Mouse (Mus musculus): ENCODE measurements around the gene Tdp2. TPM values are rescaled to one million over a fixed set of nuclear protein-coding genes. Genes with fewer than 3 reads are reported as not detected.
"Not testable (repeated sequence)": the region's sequence is repeated elsewhere in the genome, so short reads cannot be mapped to it uniquely, and the experiment has no call there.

Gene Tdp2
- total RNA-seq, 2 experiments from 2014 or later: 17.9 to 20.8 TPM

DNA sequence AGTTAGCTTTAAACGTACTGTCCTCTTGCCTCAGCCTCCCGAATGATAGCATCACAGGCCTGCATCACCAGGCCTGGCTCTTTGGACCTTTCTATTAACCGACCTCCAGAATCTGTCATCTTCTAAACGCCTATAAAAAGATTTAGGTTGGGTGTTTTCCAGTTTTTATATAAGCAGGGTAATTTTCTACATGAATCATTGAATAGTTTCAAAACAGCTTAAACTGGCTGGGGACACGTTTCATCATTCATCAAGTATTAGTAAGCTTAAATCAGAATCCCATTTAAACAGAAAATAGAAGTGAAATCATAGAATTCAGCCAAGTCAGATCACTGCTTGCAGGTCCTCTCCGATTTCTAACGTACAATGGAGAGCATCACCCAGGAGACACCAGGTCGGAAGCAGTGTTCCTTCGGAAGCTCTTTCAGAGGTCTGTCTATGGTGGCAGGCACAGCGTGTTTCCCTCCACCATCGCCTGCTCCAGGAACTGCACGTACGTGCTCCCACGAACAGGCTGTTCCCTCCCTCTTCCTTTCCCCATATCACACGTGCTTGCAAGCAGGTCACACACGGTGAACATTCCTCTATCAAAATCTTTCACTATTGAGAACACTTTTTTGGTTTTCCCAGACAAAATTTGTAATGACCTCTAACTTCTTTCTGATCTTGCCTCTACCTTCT lies 8.7 kb upstream of the Tdp2 start:
- DNase-seq (ENCODE audit: low spot score in 2 of 2): peak in 1 of 2 experiments; percentile 22
- intact Hi-C loops (cut with DNase I): no loop called here

GRCm38 (mm10) chr13:24824647-24825046 lies 6.8 kb upstream of the Tdp2 start:
- DNase-seq (ENCODE audit: low spot score in 2 of 2): no peak
- intact Hi-C loops (cut with DNase I): no loop called here

DNA sequence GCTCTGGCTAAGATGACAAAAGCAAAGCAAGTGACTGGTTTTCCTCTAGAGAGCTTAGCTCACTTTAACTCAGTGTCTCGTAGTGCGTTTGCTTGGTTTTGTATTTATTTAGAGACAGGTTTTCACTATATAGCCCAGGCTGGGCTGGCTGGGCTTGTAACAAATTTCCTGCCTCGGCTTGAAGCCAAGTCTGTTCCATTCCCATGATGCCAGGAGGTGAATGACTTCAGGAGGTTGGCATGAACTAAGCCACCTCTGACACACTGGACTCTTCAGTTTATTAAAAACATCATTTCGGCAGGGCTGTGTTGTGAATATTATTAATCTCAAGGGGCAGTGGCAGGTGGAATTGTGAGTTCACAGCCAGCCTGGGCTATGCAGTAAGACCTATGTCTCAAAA lies 5.9 kb upstream of the Tdp2 start:
- DNase-seq (ENCODE audit: low spot score in 2 of 2): no peak
- intact Hi-C loops (cut with DNase I): no loop called here

GRCm38 (mm10) chr13:24826116-24826515 lies 5.4 kb upstream of the Tdp2 start:
- no peak for DNase-seq (ENCODE audit: low spot score in 2 of 2)
- intact Hi-C loops (cut with DNase I): no loop called here

- intact Hi-C loops (cut with DNase I): loop anchor here (1.0 to 2.0 kb wide), 2 partner anchors 14 to 30 kb away; partner anchors contain the start of genes BC005537 and D130043K22Rik
- DNase-seq (ENCODE audit: low spot score in 2 of 2): no peak
These were observed 625 bp upstream of the Tdp2 start for GRCm38 (mm10) chr13:24830756-24831352.

DNA sequence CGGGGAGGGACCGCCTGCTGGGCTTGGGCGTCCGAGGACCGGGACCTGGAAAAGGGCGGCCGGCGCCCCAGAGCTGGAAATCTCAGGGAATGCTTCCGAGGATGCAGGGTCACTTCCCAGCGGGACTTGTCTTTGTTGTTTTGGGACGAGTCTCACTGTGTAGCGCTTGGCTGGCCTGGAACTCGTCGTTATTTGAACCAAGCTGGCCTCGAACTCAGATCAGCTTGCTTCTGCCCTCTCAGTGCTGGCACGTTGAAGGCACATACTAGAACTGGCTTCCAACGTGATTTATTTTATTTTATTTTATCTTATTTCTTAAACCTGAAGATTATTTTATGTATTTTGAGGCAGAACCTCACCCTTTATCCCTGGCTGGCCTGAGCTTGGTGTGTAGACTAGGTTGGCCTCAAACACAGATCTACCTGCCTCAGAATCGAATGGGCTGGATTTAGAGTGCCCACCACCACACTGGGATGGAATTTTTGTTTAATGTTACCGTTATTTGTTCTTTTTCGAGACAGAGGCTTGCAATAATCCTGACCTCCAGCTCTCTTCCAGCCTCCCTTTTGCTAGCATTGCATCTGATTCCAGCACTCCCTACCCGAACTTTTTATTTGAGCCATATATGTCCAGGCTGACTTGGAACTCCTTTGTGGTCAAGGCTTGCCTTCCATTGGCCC lies 792 bp downstream of the Tdp2 start:
- no peak for DNase-seq (ENCODE audit: low spot score in 2 of 2)
- intact Hi-C loops (cut with DNase I): no loop called here

DNA sequence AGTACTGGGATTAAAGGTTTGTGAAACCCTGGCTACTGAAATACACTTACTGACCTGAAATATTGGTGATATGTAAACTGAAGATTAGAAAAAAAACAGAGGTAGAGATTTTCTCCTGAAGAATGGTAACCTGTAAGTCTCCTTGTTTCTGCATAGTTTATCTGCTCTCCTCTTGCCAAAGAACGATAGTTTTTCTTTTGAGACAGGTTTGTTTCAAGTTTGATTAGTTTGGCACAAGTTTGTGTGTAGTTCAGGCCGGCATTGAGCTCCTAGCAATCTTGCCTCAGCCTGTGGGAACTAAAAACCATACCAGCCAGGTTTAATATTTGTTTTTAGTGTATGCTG lies 1.3 kb downstream of the Tdp2 start:
- DNase-seq (ENCODE audit: low spot score in 2 of 2): no peak
- intact Hi-C loops (cut with DNase I): no loop called here

DNA sequence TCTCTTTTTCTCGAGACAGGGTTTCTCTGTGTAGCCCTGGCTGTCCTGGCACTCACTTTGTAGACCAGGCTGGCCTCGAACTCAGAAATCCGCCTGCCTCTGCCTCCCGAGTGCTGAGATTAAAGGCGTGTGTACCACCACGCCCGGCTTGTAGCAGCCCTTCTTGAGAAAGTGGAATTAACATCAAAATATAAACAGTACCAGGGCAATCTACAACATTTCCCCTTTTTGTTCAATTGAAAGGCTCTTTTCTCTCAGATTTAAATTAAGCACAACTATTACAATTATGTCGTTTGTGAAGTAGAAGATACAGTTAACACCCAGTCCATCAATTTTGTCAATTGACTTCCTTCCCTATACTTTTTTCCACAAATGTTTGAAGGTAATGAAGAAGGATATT lies 6.3 kb downstream of the Tdp2 start:
- intact Hi-C loops (cut with DNase I): not testable (repeated sequence)

GRCm38 (mm10) chr13:24839831-24840230 lies 8.4 kb downstream of the Tdp2 start:
- no peak for DNase-seq (ENCODE audit: low spot score in 2 of 2)
- intact Hi-C loops (cut with DNase I): no loop called here

More for the DNA sequence above, 6.3 kb downstream of the Tdp2 start:
- DNase-seq (ENCODE audit: low spot score in 2 of 2): not testable (repeated sequence)

GRCm38 (mm10) chr13:24841702-24842101 lies 10.2 kb downstream of the Tdp2 start:
- intact Hi-C loops (cut with DNase I): no loop called here
- DNase-seq (ENCODE audit: low spot score in 2 of 2): no peak

DNA sequence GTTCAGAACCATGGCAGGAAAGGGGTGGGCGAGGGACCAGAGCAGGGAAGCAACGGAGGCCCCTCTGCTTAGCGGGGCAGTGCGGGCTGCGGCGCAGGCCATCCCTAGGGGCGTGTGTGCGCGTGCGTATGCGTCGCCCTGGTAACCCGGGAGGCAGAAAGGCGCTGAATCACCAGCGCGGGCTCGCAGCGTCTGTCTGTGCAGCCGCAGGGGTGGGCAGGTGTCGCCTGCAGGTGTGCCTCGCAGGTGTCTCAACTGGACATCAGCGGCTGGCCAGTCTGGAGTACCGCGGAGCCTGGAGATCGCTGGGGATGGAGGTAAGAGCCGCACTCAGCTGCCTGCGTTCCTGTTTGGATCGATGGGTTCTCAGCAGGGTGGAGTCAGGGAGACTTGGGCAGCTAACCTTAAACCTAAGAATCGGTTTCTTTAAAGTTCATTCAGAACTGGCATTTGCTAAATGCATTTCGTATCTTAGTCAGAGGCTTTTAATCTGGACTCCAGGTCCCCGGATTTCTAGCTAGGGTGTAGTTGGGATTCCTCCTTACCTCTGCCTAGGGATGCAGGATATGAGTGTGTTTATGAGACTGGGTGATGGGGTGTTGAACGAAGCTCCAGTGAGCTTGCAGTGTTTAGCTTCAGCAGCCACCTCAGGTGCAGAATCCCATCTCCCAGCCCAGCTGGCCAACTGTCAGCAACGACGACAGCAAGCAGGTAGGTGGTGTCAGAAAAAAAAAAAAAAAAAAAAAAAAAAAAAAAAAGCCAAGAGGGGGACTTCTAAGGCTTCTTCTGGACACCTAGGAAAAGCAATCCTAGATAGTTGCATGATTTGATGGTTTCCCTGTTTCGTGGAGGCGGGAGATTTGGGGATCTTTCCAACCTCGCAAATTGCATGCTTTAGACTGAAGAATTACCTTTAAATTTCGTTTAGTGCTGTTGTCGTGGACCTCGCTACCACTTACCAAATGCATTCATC lies 13.8 kb downstream of the Tdp2 start, which contains the start of gene D130043K22Rik:
Gene D130043K22Rik (plus strand): TSS at position 153 of the 973 bp plus-strand sequence.
- DNase-seq (ENCODE audit: low spot score in 2 of 2): peak; percentile 79 to 82
- intact Hi-C loops (cut with DNase I): loop anchor here (2.0 kb wide), 1 partner anchor 14 kb away; the partner anchor contains the start of genes Acot13 and Tdp2

DNA sequence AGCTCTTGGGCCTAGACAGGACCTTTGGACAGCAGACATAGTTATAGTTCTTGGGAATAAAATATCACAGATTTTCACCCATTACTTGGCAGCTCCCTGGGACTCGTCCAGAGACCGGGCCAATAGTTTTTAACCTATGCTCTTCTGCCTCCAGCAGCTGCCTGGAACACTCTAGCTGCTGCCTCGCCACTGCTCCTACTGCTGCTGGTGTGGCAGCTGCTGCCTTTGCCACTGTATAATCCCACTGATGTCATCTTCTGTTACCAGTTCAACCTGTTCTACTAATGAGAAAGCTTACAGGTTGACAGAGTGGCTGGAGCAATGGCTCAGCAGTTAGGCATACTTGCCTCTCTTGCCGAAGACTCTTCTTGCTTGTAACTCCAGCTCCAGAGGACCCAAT lies 17.8 kb downstream of the Tdp2 start:
- no peak for DNase-seq (ENCODE audit: low spot score in 2 of 2)
- intact Hi-C loops (cut with DNase I): no loop called here

- intact Hi-C loops (cut with DNase I): no loop called here
- DNase-seq (ENCODE audit: low spot score in 2 of 2): no peak
These were observed 20.5 kb downstream of the Tdp2 start for GRCm38 (mm10) chr13:24851989-24852388.

DNA sequence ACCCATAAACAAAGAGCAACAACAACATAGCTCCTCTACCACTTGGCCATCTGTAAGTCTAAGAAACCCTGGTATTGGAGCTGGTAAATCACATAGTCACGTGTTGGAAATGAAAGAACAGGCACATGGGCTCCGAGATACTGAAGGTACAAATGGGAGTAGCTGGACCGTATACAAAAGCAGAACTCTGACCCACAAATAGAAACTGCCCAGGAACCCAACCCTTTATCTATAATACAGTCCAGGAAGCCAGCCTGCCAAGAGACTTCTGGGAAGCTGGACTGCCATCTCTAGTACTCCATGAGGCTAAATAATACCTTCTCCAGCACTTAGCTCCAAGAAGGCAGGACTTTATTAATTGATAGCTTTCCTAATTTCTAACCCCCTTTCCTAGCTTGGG lies 21.1 kb downstream of the Tdp2 start:
- intact Hi-C loops (cut with DNase I): no loop called here
- no peak for DNase-seq (ENCODE audit: low spot score in 2 of 2)

GRCm38 (mm10) chr13:24859115-24859514 lies 27.6 kb downstream of the Tdp2 start:
- intact Hi-C loops (cut with DNase I): no loop called here
- no peak for DNase-seq (ENCODE audit: low spot score in 2 of 2)

- intact Hi-C loops (cut with DNase I): no loop called here
- no peak for DNase-seq (ENCODE audit: low spot score in 2 of 2)
These were observed 29.6 kb downstream of the Tdp2 start for GRCm38 (mm10) chr13:24861084-24861483.

DNA sequence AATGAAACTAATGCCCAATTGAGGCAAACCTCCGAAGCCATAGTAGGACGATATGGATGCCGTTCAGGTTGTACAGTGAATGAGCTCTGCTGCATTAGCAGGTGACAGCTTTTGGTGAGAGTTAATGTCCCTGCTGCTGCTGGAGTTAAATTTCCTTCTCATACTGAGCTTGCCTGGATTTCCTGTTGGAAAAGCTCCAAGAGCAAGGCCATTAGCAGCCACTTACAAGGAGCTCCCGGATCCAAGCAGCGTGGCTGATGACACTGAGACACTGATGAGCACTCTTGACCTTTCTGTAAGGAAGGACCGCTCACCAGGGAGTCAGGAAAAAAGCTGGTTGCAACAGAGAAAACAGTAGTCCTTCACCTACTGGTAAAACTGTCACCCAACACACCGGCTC lies 30.5 kb downstream of the Tdp2 start:
- DNase-seq (ENCODE audit: low spot score in 2 of 2): no peak
- intact Hi-C loops (cut with DNase I): no loop called here

GRCm38 (mm10) chr13:24862520-24862919 lies 31.0 kb downstream of the Tdp2 start:
- DNase-seq (ENCODE audit: low spot score in 2 of 2): peak; percentile 17 to 40
- intact Hi-C loops (cut with DNase I): no loop called here
